Mouse (Mus musculus): Measurements from ENCODE around the gene Cldn10. TPM values are rescaled to one million over a fixed set of nuclear protein-coding genes. Genes with fewer than 3 reads are reported as not detected.

The Cldn10 gene
- polyA plus RNA-seq, 1 experiment = 0.16 TPM

DNA sequence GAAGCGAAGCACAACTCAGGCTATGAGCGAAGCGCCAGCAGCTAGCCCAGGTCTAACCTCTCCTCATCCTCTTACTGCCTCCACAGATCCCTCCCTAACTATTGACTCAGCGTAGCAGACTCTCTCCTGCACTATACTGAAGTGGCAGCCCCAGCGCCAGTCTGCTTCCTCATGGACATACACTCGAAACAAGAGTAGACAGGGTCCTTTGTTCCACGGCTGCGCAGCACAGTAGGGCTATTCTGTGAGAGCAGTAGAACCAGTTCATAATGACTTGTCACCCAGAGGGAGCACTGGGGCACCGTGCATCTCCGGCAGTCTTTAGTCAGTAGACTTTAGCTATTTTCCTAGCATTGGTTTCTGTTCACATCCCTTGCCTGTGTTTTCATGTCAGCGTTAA, 48.4 kb downstream of the Cldn10 start:
- no peaks in the 10 kb centered on the region for H3K27me3 ChIP-seq (ENCODE audit: control insufficient read depth, insufficient read depth, low read length)
- no peak overlapping the region for H3K4me3 ChIP-seq (ENCODE audit: low read depth, low read length)
- H3K27ac ChIP-seq (ENCODE audit: insufficient read depth, low read depth, low read length) = no peak overlapping the region
- TF ChIP-seq POLR2A (IDR thresholded peaks at IDR 0.05; ENCODE audit: low read depth, low read length) (no peak), CTCF (IDR thresholded peaks at IDR 0.05; ENCODE audit: extremely low read depth, insufficient read length, insufficient replicate concordance, low read depth, low read length) (no peak)
- 81% methylated on average over 11 of the region's 11 CpGs for WGBS
- H3K36me3 ChIP-seq (ENCODE audit: control insufficient read depth, insufficient read depth, low read length) = no peaks in the 10 kb centered on the region
- no peaks in the 10 kb centered on the region for H3K4me1 ChIP-seq (ENCODE audit: control insufficient read depth, insufficient read depth, insufficient read length, low read length)

GRCm38 (mm10) chr14:118836754-118837153, 49.0 kb downstream of the Cldn10 start:
- Histone ChIP-seq H3K4me1 (ENCODE audit: control insufficient read depth, insufficient read depth, insufficient read length, low read length) (no peaks in the 10 kb centered on the region), H3K27ac (ENCODE audit: insufficient read depth, low read depth, low read length) (no peak overlapping the region), H3K4me3 (ENCODE audit: low read depth, low read length) (no peak overlapping the region), H3K27me3 (ENCODE audit: control insufficient read depth, insufficient read depth, low read length) (no peaks in the 10 kb centered on the region), H3K36me3 (ENCODE audit: control insufficient read depth, insufficient read depth, low read length) (no peaks in the 10 kb centered on the region)
- WGBS = 82% methylated on average over 7 of the region's 7 CpGs
- TF ChIP-seq POLR2A (IDR thresholded peaks at IDR 0.05; ENCODE audit: low read depth, low read length) = no peak
- TF ChIP-seq CTCF (IDR thresholded peaks at IDR 0.05; ENCODE audit: extremely low read depth, insufficient read length, insufficient replicate concordance, low read depth, low read length) = no peak

DNA sequence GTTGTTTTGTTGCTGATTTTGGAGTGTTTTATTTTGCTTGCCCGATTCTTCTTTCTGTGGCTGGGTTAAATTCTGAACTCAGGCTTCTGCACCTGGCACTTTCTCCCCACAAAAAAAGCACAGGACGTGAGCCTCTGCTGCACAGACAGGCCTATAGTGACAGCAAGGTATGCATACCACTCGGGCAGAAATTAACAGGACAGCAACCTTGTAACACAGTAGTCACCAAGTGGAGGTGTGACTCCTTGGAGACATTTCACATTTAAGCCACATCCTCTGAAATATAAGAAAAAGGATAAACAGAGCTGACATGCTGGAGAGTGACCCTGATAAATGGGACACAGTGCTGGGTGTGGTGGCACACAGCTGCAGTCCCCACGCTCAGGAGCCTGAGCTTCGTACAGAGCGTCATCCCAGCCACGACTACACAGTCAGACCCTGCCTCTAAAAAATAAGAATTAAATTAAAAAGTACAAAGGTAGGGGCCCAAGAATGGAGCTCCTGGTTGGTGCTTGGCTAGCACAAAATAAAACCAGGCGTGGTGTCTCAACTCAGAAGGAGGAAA, 50.9 kb downstream of the Cldn10 start:
- H3K36me3 ChIP-seq (ENCODE audit: control insufficient read depth, insufficient read depth, low read length) = no peaks in the 10 kb centered on the region
- WGBS = 45% methylated on average over 8 of the region's 8 CpGs
- H3K4me3 ChIP-seq (ENCODE audit: low read depth, low read length) = no peak overlapping the region
- H3K27me3 ChIP-seq (ENCODE audit: control insufficient read depth, insufficient read depth, low read length) = no peaks in the 10 kb centered on the region
- TF ChIP-seq CTCF (IDR thresholded peaks at IDR 0.05; ENCODE audit: extremely low read depth, insufficient read length, insufficient replicate concordance, low read depth, low read length) (no peak), POLR2A (IDR thresholded peaks at IDR 0.05; ENCODE audit: low read depth, low read length) (no peak)
- H3K4me1 ChIP-seq (ENCODE audit: control insufficient read depth, insufficient read depth, insufficient read length, low read length) = no peaks in the 10 kb centered on the region
- no peak overlapping the region for H3K27ac ChIP-seq (ENCODE audit: insufficient read depth, low read depth, low read length)

DNA sequence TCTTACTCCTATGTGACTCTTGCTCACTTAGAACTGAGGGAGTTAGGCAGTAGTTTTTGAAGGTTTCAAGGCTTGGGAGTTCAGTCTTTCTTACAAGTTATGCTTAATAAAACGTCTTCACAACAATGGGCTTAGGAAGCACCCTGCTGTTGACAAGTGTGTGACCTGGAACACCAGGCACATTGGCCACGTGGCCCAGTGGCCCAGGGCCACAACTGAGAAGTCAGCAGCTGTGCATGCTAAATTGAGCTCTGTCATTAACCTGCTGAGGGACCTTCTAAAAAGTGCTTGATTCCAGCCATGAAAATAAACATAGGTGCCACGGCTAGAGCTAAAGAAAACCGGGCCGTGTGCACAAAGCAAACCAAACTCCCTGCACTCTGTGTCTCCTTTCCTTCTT, 51.7 kb downstream of the Cldn10 start:
- no peaks in the 10 kb centered on the region for H3K36me3 ChIP-seq (ENCODE audit: control insufficient read depth, insufficient read depth, low read length)
- WGBS = 65% methylated on average over 5 of the region's 5 CpGs
- no peak overlapping the region for H3K27ac ChIP-seq (ENCODE audit: insufficient read depth, low read depth, low read length)
- no peaks in the 10 kb centered on the region for H3K27me3 ChIP-seq (ENCODE audit: control insufficient read depth, insufficient read depth, low read length)
- H3K4me3 ChIP-seq (ENCODE audit: low read depth, low read length) = no peak overlapping the region
- no peak for TF ChIP-seq POLR2A (IDR thresholded peaks at IDR 0.05; ENCODE audit: low read depth, low read length)
- TF ChIP-seq CTCF (IDR thresholded peaks at IDR 0.05; ENCODE audit: extremely low read depth, insufficient read length, insufficient replicate concordance, low read depth, low read length) = no peak
- no peaks in the 10 kb centered on the region for H3K4me1 ChIP-seq (ENCODE audit: control insufficient read depth, insufficient read depth, insufficient read length, low read length)

GRCm38 (mm10) chr14:118840027-118840426, 52.3 kb downstream of the Cldn10 start:
- Histone ChIP-seq H3K27me3 (ENCODE audit: control insufficient read depth, insufficient read depth, low read length) (no peaks in the 10 kb centered on the region), H3K4me1 (ENCODE audit: control insufficient read depth, insufficient read depth, insufficient read length, low read length) (no peaks in the 10 kb centered on the region), H3K27ac (ENCODE audit: insufficient read depth, low read depth, low read length) (no peak overlapping the region), H3K36me3 (ENCODE audit: control insufficient read depth, insufficient read depth, low read length) (no peaks in the 10 kb centered on the region), H3K4me3 (ENCODE audit: low read depth, low read length) (no peak overlapping the region)
- WGBS = 91% methylated on average over 1 of the region's 1 CpGs
- TF ChIP-seq CTCF (IDR thresholded peaks at IDR 0.05; ENCODE audit: extremely low read depth, insufficient read length, insufficient replicate concordance, low read depth, low read length) (no peak), POLR2A (IDR thresholded peaks at IDR 0.05; ENCODE audit: low read depth, low read length) (no peak)

DNA sequence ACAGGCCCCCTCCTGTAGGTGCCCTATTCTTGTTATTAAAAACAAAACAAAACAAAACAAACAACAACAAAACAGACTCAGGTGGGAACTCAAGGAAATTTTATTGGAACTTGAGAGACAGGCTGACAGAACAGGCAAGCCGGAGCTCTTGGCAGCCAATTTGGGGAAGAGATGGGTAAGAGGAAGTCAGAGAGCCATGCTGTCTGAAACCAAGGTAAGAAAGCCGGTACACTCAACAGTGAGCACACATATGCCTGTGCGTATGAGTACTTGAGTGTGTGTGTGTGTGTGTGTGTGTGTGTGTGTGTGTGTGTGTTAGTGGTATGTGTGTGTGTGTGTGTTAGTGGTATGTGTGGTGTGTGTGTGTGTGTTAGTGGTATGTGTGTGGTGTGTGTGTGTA, 54.6 kb downstream of the Cldn10 start:
- TF ChIP-seq POLR2A (IDR thresholded peaks at IDR 0.05; ENCODE audit: low read depth, low read length) = no peak
- no peak for TF ChIP-seq CTCF (IDR thresholded peaks at IDR 0.05; ENCODE audit: extremely low read depth, insufficient read length, insufficient replicate concordance, low read depth, low read length)
- H3K4me1 ChIP-seq (ENCODE audit: control insufficient read depth, insufficient read depth, insufficient read length, low read length) = no peaks in the 10 kb centered on the region
- no peak overlapping the region for H3K4me3 ChIP-seq (ENCODE audit: low read depth, low read length)
- WGBS = 89% methylated on average over 3 of the region's 3 CpGs
- H3K36me3 ChIP-seq (ENCODE audit: control insufficient read depth, insufficient read depth, low read length) = no peaks in the 10 kb centered on the region
- no peaks in the 10 kb centered on the region for H3K27me3 ChIP-seq (ENCODE audit: control insufficient read depth, insufficient read depth, low read length)
- no peak overlapping the region for H3K27ac ChIP-seq (ENCODE audit: insufficient read depth, low read depth, low read length)

DNA sequence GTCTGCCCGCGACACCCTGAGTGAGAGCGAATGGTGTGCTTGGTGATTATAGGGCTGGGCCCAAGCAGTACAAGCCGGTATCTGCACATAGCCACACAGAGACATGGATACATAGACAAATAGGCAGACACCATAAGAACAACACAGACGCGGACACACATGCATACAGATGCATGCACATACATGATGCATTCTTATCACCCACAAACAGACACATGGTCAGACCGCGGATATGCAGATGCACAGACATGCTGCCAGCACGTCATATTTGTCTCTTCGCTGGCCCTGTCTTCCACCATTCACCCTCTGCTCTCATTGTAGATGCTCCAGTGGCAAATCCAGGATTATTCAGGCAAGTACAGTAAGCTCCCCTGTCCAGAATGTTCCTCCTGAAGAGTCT, 59.1 kb downstream of the Cldn10 start:
- H3K4me3 ChIP-seq (ENCODE audit: low read depth, low read length) = no peak overlapping the region
- H3K4me1 ChIP-seq (ENCODE audit: control insufficient read depth, insufficient read depth, insufficient read length, low read length) = no peaks in the 10 kb centered on the region
- 94% methylated on average over 10 of the region's 10 CpGs for WGBS
- TF ChIP-seq CTCF (IDR thresholded peaks at IDR 0.05; ENCODE audit: extremely low read depth, insufficient read length, insufficient replicate concordance, low read depth, low read length) (no peak), POLR2A (IDR thresholded peaks at IDR 0.05; ENCODE audit: low read depth, low read length) (no peak)
- no peak overlapping the region for H3K27ac ChIP-seq (ENCODE audit: insufficient read depth, low read depth, low read length)
- H3K36me3 ChIP-seq (ENCODE audit: control insufficient read depth, insufficient read depth, low read length) = no peaks in the 10 kb centered on the region
- H3K27me3 ChIP-seq (ENCODE audit: control insufficient read depth, insufficient read depth, low read length) = no peaks in the 10 kb centered on the region
